Mouse (Mus musculus) heart, adult 2 months (tissue): Measurements from ENCODE around the gene Tenm4.

Source experiments
- CTCF ChIP-seq: fragments of 200-600 bp; IDR thresholded peaks from 2 replicates; pipeline ENCODE4 v1.8.1; 2022; ENCODE audit warnings: antibody characterized with exemption, mild to moderate bottlenecking, moderate library complexity
- POLR2A ChIP-seq: fragments of 200-500 bp; IDR thresholded peaks from 2 replicates; pipeline ENCODE4 v1.6.1; 2011; ENCODE audit warnings: mild to moderate bottlenecking, low read depth, low read length, control low read depth; ENCODE audit not compliant: insufficient read depth

DNA sequence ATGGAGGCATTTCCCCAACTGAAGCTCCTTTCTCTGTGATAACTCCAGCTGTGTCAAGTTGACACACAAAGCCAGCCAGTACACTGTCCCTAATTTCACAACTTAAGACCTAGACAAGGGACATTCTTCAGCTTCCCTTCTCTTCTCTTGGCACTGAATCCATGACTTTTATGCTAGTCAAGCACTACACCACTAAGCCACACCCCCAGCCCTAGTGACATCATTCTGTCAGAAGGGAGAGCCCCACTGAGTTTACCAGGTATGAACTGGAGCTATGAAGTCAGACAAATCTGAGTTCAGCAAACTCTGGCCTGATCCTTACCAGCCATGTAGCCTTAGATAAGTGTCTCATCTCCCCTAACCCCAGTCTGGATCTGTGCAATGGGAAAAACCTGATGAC is 6.9 kb upstream of the Tenm4 start:
- TF ChIP-seq POLR2A (no peak), CTCF (no peak)
